Mouse (Mus musculus) liver, adult (tissue): ENCODE data around the gene Plau.

Source experiments
- GATA4 ChIP-seq: IDR thresholded peaks from 2 replicates; pipeline ENCODE4 v1.6.1; 2014; ENCODE audit warnings: mild to moderate bottlenecking, low read length; ENCODE audit not compliant: insufficient replicate concordance

The Plau gene

DNA sequence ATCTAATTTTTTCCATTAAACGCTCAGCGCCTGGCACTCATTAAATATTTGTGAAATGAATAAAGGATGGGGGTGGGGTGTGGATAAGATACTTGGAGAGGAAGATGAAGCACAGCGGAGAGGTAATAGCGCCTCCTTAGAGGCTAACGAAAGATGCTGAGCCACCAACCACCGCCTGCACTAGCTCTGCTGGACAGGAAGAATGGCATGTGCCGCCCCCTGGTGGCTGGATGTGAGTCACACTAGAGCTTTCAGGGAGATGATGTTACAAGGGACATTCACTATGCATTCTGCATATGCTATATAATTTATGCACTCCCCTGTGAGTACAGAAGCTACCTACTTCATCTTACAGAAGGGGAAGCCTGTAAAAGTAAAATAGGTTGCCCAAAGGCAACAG, 37.7 kb upstream of the Plau start:
- TF ChIP-seq GATA4 = no peak

DNA sequence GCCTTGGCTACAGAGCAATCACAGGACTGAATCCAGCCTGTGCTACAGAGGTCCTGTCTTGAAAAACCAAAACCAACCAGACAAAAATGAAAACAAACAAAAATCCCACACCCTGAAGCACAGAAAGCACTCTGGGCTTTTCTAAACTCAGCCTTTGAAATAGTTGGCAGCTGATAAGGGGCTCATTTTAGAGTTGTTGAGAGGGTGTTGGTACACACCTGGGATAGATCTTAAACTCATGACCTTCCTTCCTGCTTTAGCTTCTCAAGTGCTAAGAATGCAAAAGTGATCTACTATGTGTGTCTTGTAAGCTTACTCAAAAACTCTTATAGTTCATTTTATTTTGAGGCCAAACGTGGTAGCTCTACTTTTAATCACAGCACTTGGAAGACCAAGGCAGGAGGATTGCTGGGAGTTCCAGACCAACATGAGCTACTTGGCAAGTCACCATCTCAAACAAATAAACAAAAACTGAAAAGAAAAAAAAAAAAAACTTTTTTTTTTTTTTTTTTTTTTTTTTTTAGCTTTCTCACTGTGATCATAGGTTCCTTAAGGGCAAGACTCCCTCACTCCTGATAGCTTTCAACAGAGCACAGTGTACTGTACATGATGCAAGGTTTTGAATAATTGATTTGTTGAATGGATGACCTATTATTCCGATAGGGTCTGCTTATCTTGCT, 33.4 kb upstream of the Plau start:
- no peak for TF ChIP-seq GATA4

DNA sequence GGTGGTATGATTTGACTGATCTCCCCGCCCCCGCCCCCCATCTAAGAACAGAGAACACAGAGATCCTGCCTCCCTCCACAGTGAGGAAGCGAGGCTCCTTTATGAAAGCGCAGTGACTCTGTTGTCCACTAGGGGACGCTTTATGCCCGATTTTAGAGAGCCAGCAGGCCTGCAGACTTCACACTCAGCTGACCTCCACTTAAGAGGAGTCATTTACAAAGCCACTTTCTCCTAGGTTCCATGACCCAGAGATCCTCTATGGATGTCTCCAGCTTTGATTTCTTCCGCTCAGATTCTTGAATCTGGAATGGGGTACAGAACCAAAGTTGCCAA, 32.9 kb upstream of the Plau start:
- TF ChIP-seq GATA4 = no peak

DNA sequence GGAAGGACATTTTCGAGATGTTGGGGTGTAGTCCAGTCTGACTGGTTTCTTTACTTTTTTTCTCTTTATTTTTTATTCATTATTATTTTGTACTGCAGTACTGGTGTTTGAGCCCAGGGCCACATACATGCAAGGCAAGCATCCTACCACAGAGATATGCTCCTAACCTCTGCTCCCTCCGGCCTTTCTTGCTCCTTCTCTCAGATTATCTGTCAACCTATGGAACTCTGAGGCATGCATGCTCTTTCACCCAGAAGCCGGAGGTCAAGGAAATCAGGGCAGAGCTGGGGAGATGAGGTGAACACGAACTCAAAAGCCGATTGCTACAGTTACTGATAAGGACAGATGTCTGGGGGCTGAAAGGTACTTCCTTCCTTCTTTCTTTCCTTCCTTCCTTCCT, 32.0 kb upstream of the Plau start:
- no peak for TF ChIP-seq GATA4

DNA sequence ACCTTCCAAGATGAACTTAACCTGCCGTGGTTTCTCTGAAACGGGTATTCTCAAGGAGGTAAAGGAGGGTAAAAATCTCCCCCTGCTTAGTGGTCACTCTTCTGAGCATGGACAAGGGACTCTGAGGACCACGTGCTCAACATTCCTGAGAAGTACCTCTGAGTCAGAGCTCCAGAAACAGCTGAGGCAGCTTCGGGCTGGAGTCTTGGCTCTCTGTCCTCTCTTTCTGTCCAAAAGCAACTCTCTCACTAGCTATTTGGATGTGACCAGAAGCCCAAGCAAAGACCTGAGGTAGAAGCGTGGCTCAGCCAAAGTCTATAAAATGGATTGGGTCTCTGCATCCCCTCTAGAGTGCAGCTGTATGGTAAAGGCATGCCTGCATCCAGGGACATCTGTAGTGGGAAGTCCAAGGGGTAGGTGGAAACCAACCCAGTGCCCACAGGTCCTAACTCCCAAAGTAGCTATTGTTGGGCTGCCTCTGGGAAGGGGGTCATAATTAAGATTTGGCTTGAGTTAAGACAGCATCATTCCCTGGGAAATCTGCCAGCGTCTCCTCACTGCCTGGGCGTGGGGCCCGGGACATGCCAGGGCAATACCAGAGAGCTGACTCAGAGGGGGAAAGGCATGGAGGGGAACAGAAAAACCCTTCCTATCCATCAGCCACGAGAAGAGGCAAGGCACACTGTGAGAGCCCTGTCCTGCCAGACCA, 31.3 kb upstream of the Plau start:
- no peak for TF ChIP-seq GATA4

DNA sequence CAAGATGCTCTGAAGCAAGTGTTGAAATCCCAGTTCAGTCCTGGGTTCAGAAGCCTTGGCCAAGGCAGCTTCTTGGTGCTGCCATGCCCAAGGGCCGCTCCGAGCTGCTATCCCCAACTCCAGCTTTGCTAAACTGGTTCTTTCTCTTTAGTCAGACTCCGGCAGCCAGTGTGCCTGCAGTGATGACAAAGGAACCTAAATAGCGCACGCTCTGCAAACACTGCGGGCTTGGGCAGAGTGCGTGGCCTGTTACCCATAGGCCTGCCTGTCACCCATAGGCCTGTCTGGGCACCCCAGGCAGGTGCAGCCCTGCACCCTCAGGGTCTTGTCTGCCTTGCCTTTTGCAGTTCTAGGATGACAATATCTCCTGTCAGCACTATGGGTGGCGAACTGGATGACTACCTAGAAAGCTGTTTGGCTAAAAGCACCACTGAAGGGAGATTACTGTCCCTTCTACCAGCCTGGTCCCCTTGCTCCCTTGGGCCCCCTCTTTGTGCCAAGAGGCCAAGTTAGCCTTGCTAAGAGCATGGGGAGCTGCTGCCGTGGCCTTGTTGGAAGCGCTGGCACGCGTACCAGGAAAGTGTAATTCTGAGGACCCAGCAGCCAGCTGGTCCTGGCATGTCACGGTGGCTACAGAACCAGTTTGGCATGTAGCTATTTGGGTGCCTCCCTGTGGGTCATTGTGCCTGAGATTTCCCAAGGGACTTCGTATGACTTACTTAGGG, 30.2 kb upstream of the Plau start:
- no peak for TF ChIP-seq GATA4

DNA sequence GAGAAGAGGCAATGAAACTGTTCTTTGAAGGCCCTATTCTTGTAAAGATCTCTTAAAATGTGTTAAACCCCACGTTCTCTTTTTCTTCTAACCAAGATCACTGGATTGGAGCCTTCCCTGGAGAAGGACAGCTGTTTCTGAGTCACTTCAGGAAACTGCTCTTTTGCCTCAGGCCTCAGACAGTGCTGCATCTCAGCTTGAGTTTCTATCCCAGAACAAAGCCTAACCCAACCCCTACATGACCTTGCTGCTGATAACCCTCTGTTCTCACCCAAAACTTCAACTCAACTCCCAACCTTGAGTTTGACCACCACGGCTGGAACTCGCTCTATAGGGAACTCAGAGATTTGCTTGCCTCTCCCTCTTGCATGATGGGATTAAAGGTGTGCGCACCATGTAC, 27.1 kb upstream of the Plau start:
- TF ChIP-seq GATA4 = no peak

DNA sequence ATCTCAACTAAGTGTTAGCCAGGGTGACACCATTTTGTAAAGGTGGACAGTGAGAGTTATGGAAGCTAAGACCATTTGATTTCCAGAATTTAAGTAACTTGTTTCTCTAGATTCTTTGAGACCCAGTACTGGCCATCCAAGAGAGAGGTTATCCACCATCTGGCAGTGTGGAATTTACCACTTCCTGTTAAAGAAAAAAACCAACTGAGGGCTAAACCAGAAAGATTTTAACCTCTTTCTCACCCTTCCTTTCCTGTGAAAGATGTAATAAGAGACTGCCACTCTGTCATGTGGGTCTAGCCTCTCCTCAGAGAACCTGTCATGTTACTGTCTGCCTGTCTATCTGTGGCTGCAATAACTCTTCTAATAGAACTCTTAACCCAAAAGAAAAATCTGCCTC, 26.6 kb upstream of the Plau start:
- TF ChIP-seq GATA4 = no peak

DNA sequence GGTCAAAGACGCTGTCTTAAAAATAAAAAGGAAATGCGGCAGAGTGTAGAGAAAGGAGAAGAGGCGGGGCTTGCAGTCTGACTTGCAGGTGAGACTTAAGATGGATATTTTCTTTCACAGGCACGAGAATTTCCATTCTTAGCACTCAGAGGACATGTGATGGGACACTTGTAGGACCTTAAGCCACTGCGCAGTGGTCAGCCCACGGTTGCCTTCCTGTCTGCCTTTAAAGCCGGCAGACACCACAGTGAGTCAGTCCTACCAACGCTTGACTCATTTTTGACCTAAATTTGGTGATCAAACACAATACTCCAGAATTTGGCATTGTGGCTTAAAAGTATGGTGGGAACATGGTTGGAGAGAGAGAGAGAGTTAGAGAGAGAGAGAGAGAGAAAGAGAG, 25.2 kb upstream of the Plau start:
- no peak for TF ChIP-seq GATA4

DNA sequence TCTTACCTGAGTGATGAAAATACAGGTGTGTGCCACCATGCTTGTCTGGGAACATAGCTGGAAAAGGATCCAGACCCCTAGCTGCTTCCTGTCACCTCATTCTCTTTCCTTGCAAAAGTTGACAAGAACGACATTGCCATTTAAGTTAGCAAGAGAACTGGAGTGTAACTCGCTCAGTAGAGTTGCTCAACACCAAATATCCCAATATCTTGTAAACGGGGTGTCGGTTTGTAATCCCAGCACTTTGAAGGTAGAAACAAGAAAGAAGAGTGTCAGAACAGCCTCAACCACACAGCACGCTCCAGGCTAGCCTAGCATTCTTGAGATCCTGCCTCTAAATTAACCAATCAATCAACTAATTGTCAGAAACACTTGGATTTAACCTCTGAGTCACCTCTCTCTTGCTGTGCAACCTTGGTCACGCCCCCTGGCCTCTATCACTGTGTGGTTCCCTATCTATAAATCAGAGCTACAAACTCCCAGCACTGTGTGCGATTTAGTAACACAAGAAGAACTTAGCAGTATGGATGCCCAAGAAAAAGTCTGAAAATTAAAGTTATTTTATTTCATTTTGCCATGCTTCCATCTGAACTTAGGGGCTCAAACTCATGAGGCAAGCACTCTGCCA, 24.6 kb upstream of the Plau start:
- TF ChIP-seq GATA4 = no peak

DNA sequence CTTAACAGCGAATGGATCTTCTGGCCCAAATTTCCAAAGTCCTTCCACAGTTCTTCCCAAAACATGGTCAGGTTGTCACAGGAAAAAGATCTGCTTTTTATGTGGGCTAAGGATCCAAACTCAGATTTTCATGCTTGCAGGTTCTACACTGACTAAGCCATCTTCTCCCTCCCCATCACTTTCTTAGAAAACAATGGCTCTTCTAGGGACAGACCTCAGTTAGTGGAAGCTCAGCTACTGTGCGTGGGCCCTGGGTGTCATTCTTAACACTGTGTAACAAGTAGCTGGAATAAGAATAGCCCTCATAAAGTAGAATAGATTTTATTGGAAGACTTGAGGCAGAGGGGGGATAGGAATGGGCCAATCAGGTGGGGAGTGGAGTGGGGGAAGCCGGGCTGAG, 21.0 kb upstream of the Plau start:
- TF ChIP-seq GATA4 = no peak

DNA sequence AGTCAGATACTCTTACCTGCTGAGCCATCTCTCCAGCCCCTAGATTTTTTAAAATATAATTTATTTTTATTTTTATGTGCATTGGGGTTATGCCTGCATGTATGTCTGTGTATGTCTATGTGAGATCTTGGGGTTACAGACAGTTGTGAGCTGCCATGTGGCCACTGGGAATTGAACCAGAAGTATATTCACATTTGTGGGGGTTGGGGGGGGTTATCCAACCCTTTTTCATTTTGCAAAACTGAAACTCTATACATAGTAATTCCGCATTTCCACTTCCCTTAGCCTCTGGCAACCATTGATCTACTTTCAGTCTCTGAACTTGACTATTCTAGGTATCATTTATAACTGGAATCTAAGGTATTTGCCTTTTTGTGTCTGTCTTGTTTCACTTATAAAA, 11.9 kb upstream of the Plau start:
- no peak for TF ChIP-seq GATA4

DNA sequence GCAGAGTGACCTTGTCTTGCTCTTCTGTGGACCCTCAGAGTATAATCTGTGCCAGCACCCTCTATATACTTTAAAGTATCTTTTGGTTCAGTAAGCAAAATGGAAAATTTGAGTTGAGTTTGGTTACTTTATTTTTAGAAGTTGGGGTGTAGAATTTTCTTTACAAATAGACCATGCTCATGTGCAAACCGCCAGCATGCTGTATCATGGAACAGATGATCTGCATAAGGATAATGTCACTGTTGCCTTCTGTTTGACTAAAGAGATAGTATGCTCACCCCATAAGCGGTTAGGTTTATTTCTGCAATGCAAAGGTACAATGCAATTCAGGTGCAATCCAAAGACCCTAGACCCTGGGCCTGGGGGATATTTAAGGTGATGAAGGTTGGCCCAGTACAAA, 10.9 kb upstream of the Plau start:
- no peak for TF ChIP-seq GATA4

DNA sequence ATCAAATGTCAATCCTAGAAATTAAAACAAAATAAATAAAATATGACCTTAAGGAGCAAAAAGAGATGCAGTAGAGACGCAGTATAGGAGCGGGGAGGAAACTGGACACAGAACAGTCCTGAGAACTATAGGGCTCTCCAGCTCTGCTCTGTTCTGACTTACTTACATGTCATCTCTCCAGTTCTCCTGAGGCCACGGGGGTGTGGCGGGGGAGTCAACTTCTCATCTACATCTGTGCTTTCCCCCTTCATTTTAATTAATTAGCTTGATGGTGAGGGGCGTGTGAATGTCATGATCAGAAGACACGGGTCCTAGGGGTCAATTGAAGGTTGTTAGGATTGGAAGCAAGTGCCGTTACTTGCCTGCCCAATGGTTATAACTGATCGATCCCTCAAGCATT, 9.4 kb upstream of the Plau start:
- no peak for TF ChIP-seq GATA4

DNA sequence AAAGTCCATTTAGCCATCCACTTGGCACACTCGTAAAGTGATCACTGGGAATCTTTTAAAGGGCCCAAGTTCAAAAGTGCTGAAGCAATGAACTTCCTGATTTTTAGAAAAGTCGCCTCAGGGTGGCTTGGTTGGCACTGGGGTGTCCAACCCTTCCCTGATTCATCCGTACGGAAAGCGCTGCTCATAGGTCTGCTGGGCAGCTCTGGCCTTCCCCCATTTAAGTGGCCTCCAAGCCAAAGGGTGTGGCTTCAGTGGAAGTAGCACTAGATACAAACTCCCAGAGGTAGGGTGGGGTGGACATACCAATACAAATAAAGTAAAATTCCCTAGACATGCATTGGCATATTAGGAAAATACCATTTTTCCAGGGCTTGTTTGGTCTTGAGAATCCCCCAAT, 9.0 kb upstream of the Plau start:
- no peak for TF ChIP-seq GATA4

DNA sequence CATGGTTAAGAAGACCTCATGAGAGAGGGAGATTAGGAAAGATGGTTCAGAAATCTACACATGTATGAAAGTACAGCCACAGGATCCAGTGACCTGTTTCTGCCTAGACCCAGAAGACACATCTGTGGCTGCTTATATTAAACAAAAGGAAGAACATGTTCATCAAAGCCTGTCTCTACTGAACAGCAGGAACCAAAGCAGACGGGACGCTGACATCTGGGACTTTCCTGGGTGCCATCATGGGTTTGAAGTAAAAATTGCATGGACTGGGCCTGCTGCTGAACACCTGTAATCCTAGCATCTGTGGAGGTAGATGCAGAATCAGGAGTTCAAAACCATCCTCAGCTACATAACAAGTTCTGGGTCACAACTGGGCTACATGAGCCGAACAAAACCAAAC, 7.9 kb upstream of the Plau start:
- TF ChIP-seq GATA4 = no peak
